Mouse (Mus musculus) liver, embryonic 14.5 days (tissue): ENCODE measurements around the gene Smim12. TPM values are rescaled to one million over a fixed set of nuclear protein-coding genes. Genes with fewer than 3 reads are reported as not detected.

Source experiments
- ATAC-seq: fragments of 200-750 bp; cut with Nextera tagmentation; 2 replicates; pipeline ENCODE4 v1.8.0; 2017; ENCODE audit warnings: moderate number of reproducible peaks, mild to moderate bottlenecking, moderate library complexity; ENCODE audit not compliant: insufficient read depth
- DNase-seq, 3 experiments: peaks; one replicate each; pipeline ENCODE4 v3.0.0-alpha.2; 2012 to 2013; ENCODE audit warnings: low read depth in 3 of 3, low spot score in 3 of 3
- H3K27ac ChIP-seq: fragments of 300-500 bp; sonication (generic); 2 replicates; pipeline ENCODE4 v1.5.1; 2014; ENCODE audit warnings: moderate library complexity, mild to moderate bottlenecking, control low read depth, inconsistent platforms
- H3K27me3 ChIP-seq: fragments of 300-500 bp; sonication (generic); 2 replicates; pipeline ENCODE4 v1.6.1; 2014; ENCODE audit warnings: mild to moderate bottlenecking, low read length, moderate library complexity; ENCODE audit not compliant: control insufficient read depth, insufficient read depth
- H3K36me3 ChIP-seq: fragments of 300-500 bp; sonication (generic); replicated peaks from 2 replicates; pipeline ENCODE4 v1.6.1; 2014; ENCODE audit warnings: low read depth; ENCODE audit not compliant: control insufficient read depth, insufficient read depth
- H3K4me1 ChIP-seq, 2 experiments: fragments of 200-500 bp in 1 of 2; fragments of 300-500 bp in 1 of 2; sonication (generic) in 1 of 2; replicated peaks; 2 replicates each; pipeline ENCODE4 v1.6.1; 2012 to 2014; ENCODE audit warnings: antibody characterized with exemption in 1 of 2, inconsistent platforms in 1 of 2, low read length in 1 of 2; ENCODE audit not compliant: control insufficient read depth in 2 of 2, insufficient read depth in 2 of 2
- H3K4me2 ChIP-seq: fragments of 300-500 bp; sonication (generic); 2 replicates; pipeline ENCODE4 v1.6.1; 2014; ENCODE audit warnings: low read depth, mild to moderate bottlenecking, control low read depth, moderate library complexity
- H3K4me3 ChIP-seq, 2 experiments: fragments of 200-500 bp in 1 of 2; fragments of 300-500 bp in 1 of 2; sonication (generic) in 1 of 2; 2 replicates each; pipeline ENCODE4 v1.5.1; 2012 to 2014; ENCODE audit warnings: low read depth in 2 of 2, low read length in 2 of 2, mild to moderate bottlenecking in 2 of 2, control low read depth in 1 of 2, inconsistent platforms in 1 of 2, moderate library complexity in 1 of 2; ENCODE audit not compliant: insufficient read depth in 1 of 2
- H3K9ac ChIP-seq: fragments of 300-500 bp; sonication (generic); replicated peaks from 2 replicates; pipeline ENCODE4 v1.6.1; 2014; ENCODE audit warnings: mild to moderate bottlenecking, control low read depth, moderate library complexity
- H3K9me3 ChIP-seq: fragments of 300-500 bp; sonication (generic); 2 replicates; pipeline ENCODE4 v1.6.1; 2016; ENCODE audit warnings: low read length, mixed read lengths; ENCODE audit not compliant: control insufficient read depth
- CTCF ChIP-seq: IDR thresholded peaks from 2 replicates; pipeline ENCODE4 v1.5.1; 2016; ENCODE audit warnings: antibody characterized with exemption, low read depth, control low read depth
- EP300 ChIP-seq: IDR thresholded peaks from 2 replicates; pipeline ENCODE4 v1.6.1; 2016; ENCODE audit warnings: antibody characterized with exemption, low read depth
- WGBS: fragments of 180-500 bp; shearing (Covaris S2); extraction: QIAGEN DNeasy Blood & Tissue Kit; methylation state at CpG from one replicate; pipeline ENCODE4 v1.1.7; 2014; ENCODE audit not compliant: insufficient replicate concordance; 5-methylcytosine and 5-hydroxymethylcytosine counted together
- polyA plus RNA-seq, 2 experiments: library from polyadenylated mRNA; depleted of rRNA in 1 of 2; stranded (reverse) in 1 of 2; unstranded in 1 of 2; fragments of >200 nt; fragmentation: Nextera tagmentation in 1 of 2; extraction: Ambion mirVana in 1 of 2; gene quantifications; 2 replicates each; pipeline versions ENCODE4 v1.2.1 to v1.2.3; 2012 to 2014

Smim12 gene
- polyA plus RNA-seq, 2 experiments: 14.5 to 25.7 TPM

DNA sequence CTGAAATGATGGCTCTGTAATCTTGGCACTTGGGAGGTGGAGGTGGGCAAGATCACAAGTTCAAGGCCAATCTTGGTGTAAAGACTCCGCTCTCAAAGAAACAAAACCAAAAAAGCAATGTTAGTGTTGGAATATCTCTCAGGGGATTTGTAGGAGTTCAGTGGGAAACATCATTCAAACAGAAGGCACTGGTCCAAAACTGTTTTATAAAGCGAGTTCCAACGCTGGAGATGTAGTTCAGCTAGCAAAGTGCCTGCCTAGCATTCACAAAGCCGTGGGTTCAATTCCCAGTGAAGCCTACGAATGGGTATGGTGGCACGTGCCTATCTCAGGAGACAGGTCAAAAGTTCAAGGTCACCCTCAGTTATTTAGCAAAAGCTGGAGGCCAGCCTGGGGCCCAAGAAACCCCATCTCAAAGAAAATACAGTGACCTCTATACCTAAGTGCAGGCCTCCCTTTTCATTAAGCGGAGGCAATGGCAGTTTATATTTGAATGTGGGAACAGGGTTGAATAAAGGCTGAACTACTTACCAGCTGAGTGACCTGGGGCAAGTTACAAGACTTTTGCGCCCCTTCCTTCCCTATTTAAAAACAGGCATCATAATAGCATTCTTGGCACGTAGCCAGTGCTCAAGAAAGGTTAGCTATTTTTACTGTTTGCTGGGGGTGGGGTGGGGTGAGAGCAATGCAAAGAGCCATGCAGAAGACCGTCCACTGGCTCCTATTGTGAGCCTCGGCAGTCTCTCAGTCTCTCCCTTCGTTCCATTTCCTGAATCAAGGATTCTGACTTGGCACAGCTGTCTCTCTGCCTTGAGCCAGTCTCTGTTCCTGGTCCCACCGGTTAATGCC, 42.6 kb upstream of the Smim12 start:
- TF ChIP-seq EP300: no peak
- TF ChIP-seq CTCF: no peak
- 56% methylated on average over 13 of the region's 13 CpGs for WGBS

DNA sequence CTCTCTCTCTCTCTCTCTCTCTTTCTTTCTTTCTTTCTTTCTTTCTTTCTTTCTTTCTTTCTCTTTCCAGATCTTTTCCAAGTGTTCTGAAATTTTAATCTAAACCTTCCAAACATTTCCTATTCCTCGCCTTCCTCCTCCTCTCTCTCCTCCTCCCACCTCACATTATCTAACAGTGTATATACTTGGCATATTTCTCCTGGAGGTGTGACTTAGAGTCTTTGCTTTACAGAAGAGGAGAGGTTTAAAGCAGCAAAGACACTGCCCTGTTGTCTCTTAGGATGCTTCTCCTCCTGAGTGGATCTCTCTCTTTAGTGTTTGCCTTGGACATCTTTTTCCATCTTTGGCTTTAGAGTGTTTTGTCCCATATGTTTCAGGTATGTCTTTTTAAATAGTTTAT, 40.5 kb upstream of the Smim12 start:
- DNase-seq (no peak), ATAC-seq (no peak)
- no peak overlapping the region for H3K4me2 ChIP-seq
- H3K27ac ChIP-seq: no peak overlapping the region
- H3K4me1 ChIP-seq: no peaks in the 10 kb centered on the region
- no peaks in the 10 kb centered on the region for H3K9me3 ChIP-seq
- H3K27me3 ChIP-seq: no peaks in the 10 kb centered on the region
- TF ChIP-seq CTCF (no peak), EP300 (no peak)
- H3K4me3 ChIP-seq: no peak overlapping the region
- 71% methylated on average over 1 of the region's 1 CpGs for WGBS
- H3K9ac ChIP-seq: no peak overlapping the region
- H3K36me3 ChIP-seq: no peaks in the 10 kb centered on the region

More for the DNA sequence above, 42.6 kb upstream of the Smim12 start:
- Histone ChIP-seq H3K4me1 (no peaks in the 10 kb centered on the region), H3K36me3 (no peaks in the 10 kb centered on the region), H3K27me3 (no peaks in the 10 kb centered on the region), H3K4me3 (no peak overlapping the region), H3K27ac (no peak overlapping the region), H3K4me2 (no peak overlapping the region), H3K9ac (no peak overlapping the region), H3K9me3 (no peaks in the 10 kb centered on the region)
- DNase-seq (no peak), ATAC-seq (no peak)

DNA sequence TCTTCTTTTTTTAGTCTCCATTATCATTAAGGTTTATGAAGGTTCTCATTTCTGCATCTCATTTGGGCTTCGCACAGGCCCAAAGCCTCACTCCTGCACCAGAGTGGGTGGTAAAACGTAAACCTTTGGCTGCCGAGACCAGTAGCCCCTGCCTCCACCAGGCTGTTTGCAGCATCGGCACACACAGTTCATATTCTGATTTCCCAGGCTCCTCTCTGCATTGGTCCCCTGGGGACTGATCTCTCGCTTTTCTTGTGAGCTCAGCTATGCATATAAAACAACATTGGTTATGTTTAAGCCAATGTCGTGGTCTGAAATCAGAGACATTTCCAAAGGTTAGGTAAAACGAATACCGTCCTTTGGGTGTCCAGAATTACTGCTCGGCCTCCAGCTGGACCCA, 32.3 kb upstream of the Smim12 start:
- H3K9ac ChIP-seq: no peak overlapping the region
- no peak overlapping the region for H3K4me2 ChIP-seq
- no peak overlapping the region for H3K27ac ChIP-seq
- ATAC-seq (no peak), DNase-seq (no peak)
- H3K36me3 ChIP-seq: no peaks in the 10 kb centered on the region
- 68% methylated on average over 9 of the region's 9 CpGs for WGBS
- H3K4me1 ChIP-seq: no peaks in the 10 kb centered on the region
- H3K4me3 ChIP-seq: no peak overlapping the region
- TF ChIP-seq CTCF: no peak
- no peak for TF ChIP-seq EP300
- H3K9me3 ChIP-seq: no peaks in the 10 kb centered on the region
- peaks cover 4% of the 10 kb centered on the region for H3K27me3 ChIP-seq

DNA sequence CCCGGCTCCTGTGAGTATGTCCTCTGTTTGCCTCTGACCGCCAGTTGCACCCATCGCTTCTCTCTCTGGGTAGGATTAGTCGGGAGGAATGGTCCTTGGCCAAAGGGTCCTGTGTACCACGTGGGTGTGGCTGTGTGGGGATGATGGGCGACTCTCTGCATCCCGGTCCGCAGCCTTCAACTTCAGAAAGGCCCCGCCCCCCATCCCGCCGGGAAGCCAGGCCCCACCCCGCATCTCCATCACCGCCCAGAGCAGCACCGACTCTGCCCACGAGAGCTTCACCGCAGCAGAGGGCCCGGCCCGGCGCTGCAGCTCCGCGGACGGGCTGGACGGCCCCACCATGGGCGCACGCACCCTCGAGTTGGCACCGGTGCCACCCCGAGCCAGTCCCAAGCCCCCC, 29.1 kb upstream of the Smim12 start:
- Histone ChIP-seq H3K4me1 (no peaks in the 10 kb centered on the region), H3K27me3 (peaks cover 4% of the 10 kb centered on the region), H3K4me2 (no peak overlapping the region), H3K9ac (no peak overlapping the region), H3K27ac (no peak overlapping the region), H3K9me3 (no peaks in the 10 kb centered on the region), H3K36me3 (no peaks in the 10 kb centered on the region), H3K4me3 (no peak overlapping the region)
- DNase-seq (no peak), ATAC-seq (no peak)
- no peak for TF ChIP-seq CTCF
- no peak for TF ChIP-seq EP300
- WGBS: 14% methylated on average over 28 of the region's 28 CpGs

DNA sequence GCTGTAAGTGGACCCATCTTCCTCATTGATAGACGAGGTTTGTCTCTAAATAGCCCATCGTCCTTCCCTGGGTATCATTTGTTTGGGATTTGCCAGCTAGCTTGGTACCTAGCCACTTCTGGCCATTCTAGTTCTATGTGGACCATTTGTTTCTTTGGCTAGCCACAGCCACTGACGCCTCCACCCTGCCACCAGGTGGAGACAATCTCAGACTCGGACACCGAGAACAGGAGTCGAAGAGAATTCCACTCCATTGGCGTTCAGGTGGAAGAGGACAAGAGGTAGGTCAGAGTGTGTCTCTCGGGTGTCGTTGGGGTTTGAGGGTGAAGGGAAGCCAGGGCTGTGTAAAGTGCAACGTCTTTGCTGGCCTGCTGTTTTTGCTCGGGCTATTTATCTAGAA, 28.5 kb upstream of the Smim12 start:
- Histone ChIP-seq H3K9ac (no peak overlapping the region), H3K4me1 (no peaks in the 10 kb centered on the region), H3K27ac (no peak overlapping the region), H3K4me2 (no peak overlapping the region), H3K4me3 (no peak overlapping the region), H3K27me3 (peaks cover 4% of the 10 kb centered on the region), H3K36me3 (no peaks in the 10 kb centered on the region), H3K9me3 (no peaks in the 10 kb centered on the region)
- no peak for ATAC-seq
- no peak for DNase-seq
- WGBS: 40% methylated on average over 11 of the region's 11 CpGs
- no peak for TF ChIP-seq EP300
- peak; percentile 7; the same call in 1 of the 2 replicates for TF ChIP-seq CTCF
